Mouse (Mus musculus): ENCODE data around the gene Nos1. TPM values are rescaled to one million over a fixed set of nuclear protein-coding genes. Genes with fewer than 3 reads are reported as not detected.

Gene Nos1
- total RNA-seq, 2 experiments from 2014 or later: 0.28 to 0.72 TPM

GRCm38 (mm10) chr5:117898055-117898806 lies 117.4 kb downstream of the Nos1 start:
- no peak for DNase-seq

GRCm38 (mm10) chr5:117899361-117899760 lies 118.5 kb downstream of the Nos1 start:
- no peak for DNase-seq

- no peak for DNase-seq
Measured at GRCm38 (mm10) chr5:117900921-117901705, 120.3 kb downstream of the Nos1 start.

- DNase-seq: no peak
Measured at GRCm38 (mm10) chr5:117903534-117903933, 122.7 kb downstream of the Nos1 start.

GRCm38 (mm10) chr5:117905728-117906127 lies 124.9 kb downstream of the Nos1 start:
- no peak for DNase-seq

GRCm38 (mm10) chr5:117909524-117909923 lies 128.7 kb downstream of the Nos1 start:
- no peak for DNase-seq

- DNase-seq: no peak
Measured at GRCm38 (mm10) chr5:117916349-117916748, 135.5 kb downstream of the Nos1 start.

GRCm38 (mm10) chr5:117916906-117917305 lies 136.1 kb downstream of the Nos1 start:
- no peak for DNase-seq

- no peak for DNase-seq
Measured at GRCm38 (mm10) chr5:117921786-117922528, 141.1 kb downstream of the Nos1 start.

GRCm38 (mm10) chr5:117923688-117924087 lies 142.9 kb downstream of the Nos1 start:
- no peak for DNase-seq

- no peak for DNase-seq
Measured at GRCm38 (mm10) chr5:117928553-117928952, 147.7 kb downstream of the Nos1 start.

GRCm38 (mm10) chr5:117932222-117932621 lies 151.4 kb downstream of the Nos1 start:
- no peak for DNase-seq

GRCm38 (mm10) chr5:117932862-117933261 lies 152.0 kb downstream of the Nos1 start:
- DNase-seq: peak; percentile 66 to 91

- DNase-seq: no peak
Measured at GRCm38 (mm10) chr5:117936346-117936745, 155.5 kb downstream of the Nos1 start.

GRCm38 (mm10) chr5:117937186-117937585 lies 156.4 kb downstream of the Nos1 start:
- DNase-seq: no peak

- DNase-seq: peak; percentile 52 to 83
Measured at GRCm38 (mm10) chr5:117938182-117938581, 157.3 kb downstream of the Nos1 start.

- DNase-seq: no peak
Measured at GRCm38 (mm10) chr5:117939402-117939801, 158.6 kb downstream of the Nos1 start.

GRCm38 (mm10) chr5:117941552-117941951 lies 160.7 kb downstream of the Nos1 start:
- no peak for DNase-seq

- peak in 1 of 2 experiments; percentile 59 for DNase-seq
Measured at GRCm38 (mm10) chr5:117946605-117947004, 165.8 kb downstream of the Nos1 start.

- DNase-seq: no peak
Measured at GRCm38 (mm10) chr5:117949393-117949792, 168.6 kb downstream of the Nos1 start.

- no peak for DNase-seq
Measured at GRCm38 (mm10) chr5:117953893-117954292, 173.1 kb downstream of the Nos1 start.

- DNase-seq: no peak
Measured at GRCm38 (mm10) chr5:117954429-117954828, 173.6 kb downstream of the Nos1 start.

Measured in heart, adult 18-20 months (tissue).